In the genomic region with DNA sequence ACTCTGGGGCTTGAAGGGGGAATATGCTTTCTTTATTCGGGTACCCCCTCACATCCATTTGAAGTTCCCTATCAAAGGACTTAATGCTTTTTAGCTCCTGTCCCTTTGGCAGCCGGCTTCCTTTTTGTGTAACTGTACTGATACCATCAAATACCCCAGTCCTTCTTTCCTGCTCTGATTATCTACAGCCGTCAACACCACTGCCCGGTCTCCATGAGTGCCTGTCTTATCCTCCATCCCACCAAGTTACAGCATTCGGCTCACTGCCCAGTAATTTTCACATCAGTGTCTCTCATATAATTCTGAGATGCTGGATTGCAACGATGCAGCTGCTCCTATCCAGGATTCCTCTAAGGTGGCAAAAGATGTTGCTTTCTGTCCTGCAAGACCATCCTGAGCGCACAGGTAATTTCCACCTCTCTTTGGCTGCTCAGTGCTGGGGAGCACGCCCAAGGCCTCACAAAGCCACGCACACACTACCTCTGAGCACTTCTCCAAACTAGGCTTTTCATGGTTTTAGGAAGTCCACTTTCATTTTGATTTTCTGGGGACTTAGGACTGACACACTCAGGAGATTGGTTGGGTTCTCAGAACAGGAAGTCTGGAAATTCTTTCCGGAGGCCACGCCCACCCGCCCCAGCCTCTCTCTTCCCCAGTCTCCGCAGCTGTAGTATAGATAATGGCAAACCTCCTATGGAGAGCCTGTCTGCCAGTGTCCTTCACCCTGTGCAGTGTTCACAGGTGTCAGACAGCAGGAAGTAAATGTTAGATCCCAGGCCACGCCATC, we compare ENCODE assay signal across 12 mouse cellular contexts.
DNase-seq lines count a peak whose midpoint lies in the region; ATAC-seq and TF ChIP-seq lines count a peak whose summit lies in the region.
"Had no signal": no experiment of that assay in that cellular context is flagged by ENCODE, and none has a peak within 500 bp of the region (broad histone marks: within the 10 kb centered on the region; RNA-seq: fewer than 3 reads in every experiment).

No protein-coding gene starts in this region.

- no peak overlapping the region for H3K4me2 ChIP-seq in forebrain, embryonic 11.5 days (ENCODE audit: low read depth, low read length, severe bottlenecking)
- H3K4me2 ChIP-seq in intestine, embryonic 15.5 days (replicated peaks) = no peak overlapping the region
- H3K4me2 ChIP-seq in intestine, postnatal 0 days (replicated peaks; ENCODE audit: low read depth) = no peak overlapping the region
- H3K4me2 ChIP-seq: hindbrain, embryonic 14.5 days had no signal

- H3K27ac ChIP-seq in forebrain, embryonic 11.5 days (ENCODE audit: low read depth, low read length) = no peak overlapping the region
- H3K27ac ChIP-seq in forebrain, embryonic 10.5 days = no peak overlapping the region
- H3K27ac ChIP-seq in intestine, embryonic 15.5 days = no peak overlapping the region
- no peak overlapping the region for H3K27ac ChIP-seq in intestine, postnatal 0 days (ENCODE audit: low read depth, low read length)
- H3K27ac ChIP-seq: hindbrain, embryonic 14.5 days; stomach, postnatal 0 days had no signal

- no peaks in the 10 kb centered on the region for H3K9me3 ChIP-seq in forebrain, embryonic 11.5 days (ENCODE audit: control insufficient read depth, low read length)
- no peaks in the 10 kb centered on the region for H3K9me3 ChIP-seq in forebrain, embryonic 10.5 days
- no peaks in the 10 kb centered on the region for H3K9me3 ChIP-seq in intestine, embryonic 15.5 days
- H3K9me3 ChIP-seq in intestine, postnatal 0 days (ENCODE audit: control insufficient read depth) = no peaks in the 10 kb centered on the region
- 0 out of 2 replicates have a peak, but pooled peaks cover 6% of the 10 kb centered on the region for H3K9me3 ChIP-seq in megakaryocyte, embryonic 14.5 days

- no peak overlapping the region for H3K4me3 ChIP-seq in forebrain, embryonic 11.5 days (ENCODE audit: low read depth, low read length)
- no peak overlapping the region for H3K4me3 ChIP-seq in forebrain, embryonic 10.5 days
- H3K4me3 ChIP-seq in intestine, embryonic 15.5 days (replicated peaks) = no peak overlapping the region
- H3K4me3 ChIP-seq in intestine, postnatal 0 days (ENCODE audit: low read depth, low read length) = no peak overlapping the region
- peak overlapping the region; percentile 35 for H3K4me3 ChIP-seq in megakaryocyte, embryonic 14.5 days (replicated peaks)

- no peak overlapping the region for H3K9ac ChIP-seq in forebrain, embryonic 11.5 days (ENCODE audit: low read length)
- H3K9ac ChIP-seq in intestine, embryonic 15.5 days = no peak overlapping the region
- H3K9ac ChIP-seq in intestine, postnatal 0 days (ENCODE audit: low read depth, low read length) = no peak overlapping the region
- H3K9ac ChIP-seq: hindbrain, embryonic 14.5 days had no signal

- no peaks in the 10 kb centered on the region for H3K4me1 ChIP-seq in forebrain, embryonic 11.5 days (replicated peaks; ENCODE audit: control insufficient read depth, insufficient read depth, low read length)
- H3K4me1 ChIP-seq in forebrain, embryonic 10.5 days = no peaks in the 10 kb centered on the region
- no peaks in the 10 kb centered on the region for H3K4me1 ChIP-seq in intestine, embryonic 15.5 days (replicated peaks)
- H3K4me1 ChIP-seq in intestine, postnatal 0 days (replicated peaks; ENCODE audit: control insufficient read depth, insufficient read depth, low read length) = no peaks in the 10 kb centered on the region
- peaks cover 6% of the 10 kb centered on the region; the same call in 1 of the 2 replicates for H3K4me1 ChIP-seq in megakaryocyte, embryonic 14.5 days

- H3K27me3 ChIP-seq in forebrain, embryonic 11.5 days (ENCODE audit: control insufficient read depth, insufficient read depth, low read length) = no peaks in the 10 kb centered on the region
- H3K27me3 ChIP-seq in forebrain, embryonic 10.5 days (ENCODE audit: poor library complexity, severe bottlenecking) = no peaks in the 10 kb centered on the region
- H3K27me3 ChIP-seq in intestine, embryonic 15.5 days (replicated peaks) = no peaks in the 10 kb centered on the region
- no peaks in the 10 kb centered on the region for H3K27me3 ChIP-seq in intestine, postnatal 0 days (replicated peaks; ENCODE audit: control insufficient read depth, insufficient read depth, low read length)
- no peaks in the 10 kb centered on the region for H3K27me3 ChIP-seq in megakaryocyte, embryonic 14.5 days (replicated peaks)

- TF ChIP-seq CTCF in intestine, postnatal 0 days (IDR thresholded peaks at IDR 0.05; ENCODE audit: low read depth) = no peak

- intact Hi-C loops in gastrocnemius, postnatal 14 days (cut with DNase I; ENCODE audit: low total_unique reads) = no loop called here

- ATAC-seq in forebrain, embryonic 11.5 days (replicated peaks; ENCODE audit: low FRiP score) = no peak; the same call in 1 of the 2 replicates
- peak; percentile 51 for ATAC-seq in intestine, embryonic 15.5 days
- ATAC-seq in intestine, postnatal 0 days = no peak

- no peaks in the 10 kb centered on the region for H3K36me3 ChIP-seq in forebrain, embryonic 11.5 days (ENCODE audit: control insufficient read depth, insufficient read depth, low read length)
- no peaks in the 10 kb centered on the region for H3K36me3 ChIP-seq in forebrain, embryonic 10.5 days (replicated peaks)
- no peaks in the 10 kb centered on the region for H3K36me3 ChIP-seq in intestine, embryonic 15.5 days
- H3K36me3 ChIP-seq in intestine, postnatal 0 days (ENCODE audit: control insufficient read depth, insufficient read depth) = no peaks in the 10 kb centered on the region
- H3K36me3 ChIP-seq in megakaryocyte, embryonic 14.5 days (replicated peaks; ENCODE audit: low read length) = no peaks in the 10 kb centered on the region

- 78% methylated on average over 14 of the region's 14 CpGs for WGBS in forebrain, embryonic 11.5 days
- WGBS in forebrain, embryonic 10.5 days = 82% methylated on average over 14 of the region's 14 CpGs
- WGBS in intestine, embryonic 15.5 days = 74% methylated on average over 14 of the region's 14 CpGs
- 70% methylated on average over 14 of the region's 14 CpGs for WGBS in intestine, postnatal 0 days

- DNase-seq in forebrain, embryonic 11.5 days (ENCODE audit: low spot score) = peak; percentile 47
- no peak for DNase-seq in forebrain, embryonic 10.5 days (ENCODE audit: extremely low spot score, low spot score)
- peak; percentile 86 for DNase-seq in R1 (ENCODE audit: low read depth, low spot score)
- DNase-seq in gastrocnemius, postnatal 14 days = no peak
- DNase-seq in urinary bladder, adult 18-20 months (ENCODE audit: low spot score in 2 of 2) = no peak
- DNase-seq: cerebellum, postnatal 25 days; lung, adult 2 months had no signal

Comparison
In these comparisons a context has a peak if more than half of its experiments do, and no peak if none do; other contexts are left out.
1. DNase-seq: peak in forebrain, embryonic 11.5 days (single experiment) and R1 (single experiment); none in forebrain, embryonic 10.5 days (single experiment), gastrocnemius, postnatal 14 days (single experiment) and urinary bladder, adult 18-20 months (0 of 2).